Mouse (Mus musculus): ENCODE measurements around the gene Lrrtm3.

DNA sequence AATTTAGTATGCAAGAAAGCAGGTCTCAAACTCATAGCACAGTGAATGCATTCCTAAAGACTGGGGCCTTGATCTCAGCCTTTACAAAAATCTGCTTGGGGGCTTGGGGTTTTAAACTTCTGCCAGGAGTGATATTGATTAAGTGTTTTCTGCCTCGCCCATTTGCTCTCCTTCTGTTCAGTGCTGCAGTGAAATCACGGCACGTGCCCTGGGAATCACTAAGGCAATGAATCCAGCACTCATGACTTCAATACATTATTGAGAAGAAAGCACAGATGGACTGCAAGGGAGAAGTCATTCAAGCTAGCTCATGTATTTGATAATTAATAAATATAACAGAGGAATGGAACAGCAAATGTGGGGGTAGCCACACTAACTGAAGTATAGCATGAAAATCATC is 144.5 kb downstream of the Lrrtm3 start:
- TF ChIP-seq POLR2A (IDR thresholded peaks at IDR 0.05; ENCODE audit: low read depth, low read length) (no peak), HCFC1 (IDR thresholded peaks at IDR 0.05; ENCODE audit: low read depth, low read length) (no peak)
